Mouse (Mus musculus) adrenal gland, adult 8-10 months (tissue): Measurements from ENCODE around the gene Ophn1. TPM values are rescaled to one million over a fixed set of nuclear protein-coding genes. Genes with fewer than 3 reads are reported as not detected.
A peak's percentile ranks its signal among the peaks of the same experiment; 100 is the strongest.

ENCODE experiments used
- DNase-seq: peaks from one replicate; pipeline ENCODE4 v3.0.0; 2022
- total RNA-seq, 4 experiments: library from RNA; stranded (reverse); gene quantifications; 2 replicates each; pipeline ENCODE4 v1.2.4; 2022

Ophn1 gene
- total RNA-seq, 4 experiments from 2014 or later, result 11.6 to 21.3 (median 16.2) TPM

- no peak for DNase-seq
These were observed 87.0 kb downstream of the Ophn1 start for GRCm38 (mm10) chrX:98803813-98804212.

- DNase-seq, result no peak
These were observed 116.4 kb downstream of the Ophn1 start for GRCm38 (mm10) chrX:98774247-98774950.

- no peak for DNase-seq
These were observed 135.7 kb downstream of the Ophn1 start for GRCm38 (mm10) chrX:98755089-98755488.

DNA sequence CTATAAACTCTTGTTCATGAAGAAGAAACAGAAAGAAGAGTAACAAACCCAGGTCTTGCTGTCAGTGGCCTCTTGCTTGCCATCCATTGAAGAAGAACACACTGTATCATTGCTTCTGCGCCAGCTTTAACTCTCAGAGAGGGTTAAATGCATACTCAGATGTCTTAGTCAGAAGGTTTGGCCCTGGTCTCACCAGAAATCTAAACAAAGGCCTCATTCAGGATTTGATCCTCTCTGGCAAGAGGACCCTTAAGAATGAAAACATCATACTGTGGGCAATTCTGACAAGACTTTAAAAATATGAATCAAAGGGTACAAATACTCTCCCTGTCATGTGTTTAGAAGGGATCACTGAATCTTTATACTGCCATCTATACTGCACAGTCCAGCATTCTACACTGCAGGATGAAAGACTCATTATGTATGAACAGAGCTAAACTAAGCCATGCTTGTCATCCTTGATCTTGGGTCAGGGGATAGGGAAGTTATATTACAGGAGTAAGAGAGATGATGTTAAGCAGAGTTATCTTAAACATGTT, 139.5 kb downstream of the Ophn1 start:
- DNase-seq, result no peak

GRCm38 (mm10) chrX:98736758-98737157, 154.1 kb downstream of the Ophn1 start:
- DNase-seq, result no peak

- peak; percentile 7 for DNase-seq
These were observed 167.8 kb downstream of the Ophn1 start for GRCm38 (mm10) chrX:98722991-98723390.

GRCm38 (mm10) chrX:98707766-98708165, 183.1 kb downstream of the Ophn1 start:
- no peak for DNase-seq

DNA sequence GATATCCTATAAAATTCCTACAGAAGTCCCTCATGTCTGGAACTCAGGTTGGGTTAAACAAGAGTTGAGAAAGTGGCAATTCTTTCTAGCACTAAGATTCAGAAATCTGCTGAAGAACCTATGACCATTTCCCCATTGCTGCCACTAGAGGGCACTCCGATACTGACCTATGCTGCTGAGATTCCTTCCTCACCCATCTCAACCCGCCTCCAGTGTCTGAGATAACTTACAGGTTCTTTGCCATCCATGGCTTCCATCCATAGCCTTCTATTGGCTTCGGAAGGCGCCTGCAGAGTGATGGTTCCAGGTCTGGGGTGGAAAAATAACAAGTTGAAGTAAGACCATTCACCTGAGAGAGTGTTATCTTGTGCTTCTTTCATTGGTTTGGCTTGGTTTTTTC, 189.2 kb downstream of the Ophn1 start:
- peak; percentile 15 for DNase-seq

GRCm38 (mm10) chrX:98682603-98683002, 208.2 kb downstream of the Ophn1 start:
- no peak for DNase-seq

GRCm38 (mm10) chrX:98681281-98681680, 209.5 kb downstream of the Ophn1 start:
- DNase-seq, result no peak

GRCm38 (mm10) chrX:98670988-98671387, 219.8 kb downstream of the Ophn1 start:
- no peak for DNase-seq

GRCm38 (mm10) chrX:98651431-98651830, 239.4 kb downstream of the Ophn1 start:
- DNase-seq, result no peak

DNA sequence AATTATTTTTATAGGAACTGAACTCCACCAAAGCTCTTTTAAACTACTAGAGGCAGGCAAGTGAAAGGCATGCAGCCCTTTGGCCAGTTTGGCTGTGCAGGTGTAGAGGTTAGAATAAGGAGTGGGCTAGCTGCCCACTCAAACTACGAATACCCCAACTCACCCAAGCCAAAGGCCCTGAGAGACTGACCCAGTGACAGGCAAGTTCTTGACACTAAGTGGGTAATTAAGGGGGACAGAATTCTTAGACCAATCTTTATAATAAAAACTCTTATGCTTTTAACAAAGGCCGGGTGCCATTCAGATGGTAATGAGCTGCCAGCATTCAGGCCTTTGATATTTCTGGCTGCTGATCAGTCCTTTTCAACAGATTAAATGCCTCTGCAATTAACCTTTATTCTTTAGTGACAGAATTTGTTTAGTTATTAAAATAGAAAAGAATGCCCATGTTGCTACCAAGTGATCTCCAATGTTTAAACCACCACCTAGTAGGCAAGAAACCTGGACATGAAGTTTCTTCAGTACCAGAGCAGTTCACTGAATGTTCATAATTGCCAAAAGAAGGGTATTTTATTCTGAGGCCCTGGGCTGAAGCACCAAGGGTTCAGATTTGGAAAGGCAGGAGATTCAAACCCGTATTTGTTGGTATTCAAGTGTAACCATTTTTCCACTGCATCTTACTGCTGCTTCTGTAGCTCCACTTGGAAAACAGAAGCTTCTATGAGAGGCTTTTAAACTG, 262.0 kb downstream of the Ophn1 start:
- DNase-seq, result no peak

DNA sequence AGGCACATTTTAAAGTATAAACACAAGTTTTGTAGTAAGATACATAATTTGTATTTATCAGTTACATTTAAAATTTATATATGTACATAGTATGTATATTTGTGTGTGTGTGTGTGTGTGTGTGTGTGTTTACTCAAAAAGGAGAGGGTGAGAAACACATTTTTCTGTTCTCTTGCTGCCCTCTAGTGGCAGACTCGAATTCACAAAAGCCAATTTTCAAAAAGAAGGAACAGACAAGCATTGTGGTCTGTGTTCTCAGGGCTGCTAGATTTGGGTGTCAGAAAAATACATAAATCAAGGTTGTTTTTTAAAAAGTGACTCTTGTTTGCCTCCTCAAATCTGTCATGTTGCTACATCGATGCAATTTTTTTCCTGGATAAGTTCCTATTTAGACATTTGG, 272.0 kb downstream of the Ophn1 start:
- DNase-seq, result no peak

- DNase-seq, result no peak
These were observed 273.4 kb downstream of the Ophn1 start for GRCm38 (mm10) chrX:98617426-98617825.

DNA sequence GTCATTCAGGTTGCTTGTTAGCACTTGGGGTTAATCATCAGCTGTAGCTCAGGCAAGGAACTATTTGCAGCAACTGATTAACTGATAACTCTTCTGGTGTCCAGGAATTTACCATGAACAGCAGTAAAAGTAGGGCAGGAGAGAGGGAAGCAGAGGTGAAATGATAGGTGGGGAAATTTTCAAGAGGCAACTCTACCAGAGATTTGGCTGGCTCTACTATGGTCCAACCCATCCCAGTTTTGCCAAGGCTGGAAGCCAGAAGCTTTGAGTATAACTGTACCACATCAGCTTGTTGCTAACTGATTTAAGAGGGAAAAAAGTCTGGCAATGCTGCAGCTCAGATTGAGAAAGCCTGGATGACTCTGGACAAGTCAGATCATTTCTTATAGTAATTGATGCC, 316.6 kb downstream of the Ophn1 start:
- DNase-seq, result no peak

DNA sequence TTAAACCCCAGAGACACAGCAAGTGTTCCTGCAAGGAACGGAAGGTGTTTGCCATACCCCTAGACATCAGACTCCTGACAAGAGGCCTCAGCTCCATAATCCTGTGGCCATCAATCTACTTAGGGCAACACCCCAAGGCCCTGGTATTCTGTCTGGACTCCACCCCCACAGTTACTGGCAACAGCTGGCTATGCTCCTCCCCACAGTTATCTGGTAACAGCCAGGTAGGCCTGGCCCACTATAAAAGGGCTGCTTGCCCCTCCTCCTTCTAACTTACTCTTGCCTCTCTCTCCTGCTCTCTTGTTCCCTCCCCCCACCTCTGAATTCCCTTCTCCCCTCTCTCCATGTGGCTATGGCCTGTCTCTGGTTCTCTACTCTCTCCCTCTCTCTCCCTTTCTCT, 344.4 kb downstream of the Ophn1 start:
- no peak for DNase-seq

- DNase-seq, result no peak
These were observed 375.5 kb downstream of the Ophn1 start for GRCm38 (mm10) chrX:98515329-98515728.

GRCm38 (mm10) chrX:98514359-98514904, 376.4 kb downstream of the Ophn1 start:
- DNase-seq, result no peak
